Mouse (Mus musculus) brain, embryonic 18.5 days (tissue): ENCODE measurements at regions not wholly inside any gene's neighbourhood (a gene's known extent, or its start where the extent isn't known, plus 50 kb on each side); places are given as distances from the start of the nearest gene placed in this dataset.

ENCODE experiments used
- DNase-seq: peaks from one replicate; pipeline ENCODE4 v3.0.0-alpha.2; 2012; ENCODE audit warnings: low read depth, low spot score

DNA sequence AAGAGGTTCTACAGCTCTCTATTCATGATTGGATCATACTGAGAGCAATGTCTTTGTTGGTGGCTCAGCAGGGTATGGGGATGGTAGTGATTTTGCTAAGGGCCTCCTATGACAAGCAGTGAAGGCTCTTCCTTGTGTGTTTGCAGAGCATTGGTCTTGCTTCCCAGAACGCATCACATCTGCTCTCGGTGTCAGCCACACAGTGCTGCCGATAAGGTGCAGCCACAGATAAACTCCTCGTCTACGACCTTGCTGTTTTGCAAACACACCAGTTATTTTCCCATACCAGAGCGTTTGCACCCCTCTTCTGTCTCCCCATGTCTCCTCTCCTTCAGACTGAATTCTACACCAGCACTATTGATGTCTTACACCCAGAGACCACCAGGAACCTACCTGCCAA, 68.4 kb upstream of the Thpo start:
- DNase-seq: no peak

DNA sequence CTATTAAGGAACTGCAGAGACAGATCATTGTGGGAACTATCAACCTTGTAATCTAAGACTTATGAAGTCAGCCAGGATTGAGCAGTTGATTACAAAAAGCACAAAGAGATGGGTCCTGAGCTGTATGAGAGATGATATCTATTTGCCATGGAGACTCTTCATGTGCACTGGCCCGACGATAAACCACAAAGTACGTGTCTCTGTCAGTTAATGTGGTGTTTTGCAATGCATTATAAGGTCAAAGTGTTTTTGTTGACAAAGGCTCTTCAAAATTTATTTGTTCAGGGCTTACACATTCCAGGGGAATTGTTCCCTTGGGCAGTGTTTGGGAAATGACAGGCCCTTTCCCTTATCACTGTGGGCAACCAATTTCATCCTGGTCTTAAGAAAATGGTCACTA, 65.7 kb upstream of the Thpo start:
- no peak for DNase-seq

DNA sequence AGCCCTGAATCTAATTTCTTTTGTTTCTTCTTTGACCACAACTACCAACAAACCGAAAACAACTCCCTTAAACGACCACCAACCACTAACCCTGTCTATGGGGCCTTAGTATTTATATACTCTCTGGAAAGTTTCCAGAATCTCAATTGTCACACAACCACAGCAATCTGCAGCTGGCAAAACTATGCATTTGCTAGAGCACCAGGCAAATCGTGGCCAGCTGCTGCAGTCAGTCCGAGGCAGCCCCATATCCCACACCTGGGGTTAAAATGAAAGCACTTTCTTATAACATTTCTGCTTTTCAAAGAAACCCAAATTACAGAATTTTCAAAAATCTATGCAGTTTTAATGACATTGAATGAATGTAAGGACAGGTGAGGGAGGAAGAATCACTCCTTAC, 63.8 kb upstream of the Thpo start:
- no peak for DNase-seq

DNA sequence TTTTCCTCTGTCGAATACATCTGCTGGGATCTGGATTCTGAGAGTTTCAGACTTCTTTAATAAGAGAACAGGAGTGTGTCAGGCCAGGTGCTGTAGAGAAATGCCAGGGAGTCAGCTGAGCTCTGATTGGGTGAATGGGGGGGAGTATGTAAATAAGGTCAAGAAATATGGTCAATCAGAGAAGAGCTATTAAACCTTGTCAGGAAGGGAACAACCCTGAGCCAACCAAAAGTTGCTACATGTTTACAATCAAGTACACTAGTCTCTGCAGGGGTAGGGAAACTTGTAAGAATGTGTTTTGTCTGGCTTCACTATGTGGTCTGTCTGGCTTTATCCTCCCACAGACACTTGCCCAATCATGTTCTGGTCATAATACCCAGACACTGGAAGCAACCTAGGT, 60.4 kb upstream of the Thpo start:
- DNase-seq: no peak
